Mouse (Mus musculus) embryonic fibroblast, embryonic 13.5 days (primary cell): ENCODE data around the gene Gm6760. TPM values are rescaled to one million over a fixed set of nuclear protein-coding genes. Genes with fewer than 3 reads are reported as not detected.

Experiments used
- H3K27ac ChIP-seq: 2 replicates; pipeline ENCODE4 v1.5.1; 2012; ENCODE audit warnings: low read length, control low read depth, inconsistent platforms; ENCODE audit not compliant: insufficient read depth
- H3K4me1 ChIP-seq: 2 replicates; pipeline ENCODE4 v1.6.1; 2011; ENCODE audit warnings: low read length; ENCODE audit not compliant: control insufficient read depth, insufficient read depth
- H3K4me3 ChIP-seq: 2 replicates; pipeline ENCODE4 v1.5.1; 2011; ENCODE audit warnings: mild to moderate bottlenecking, control low read depth, low read length; ENCODE audit not compliant: insufficient read depth
- CTCF ChIP-seq: IDR thresholded peaks from 2 replicates; pipeline ENCODE4 v1.5.1; 2011; ENCODE audit warnings: mild to moderate bottlenecking, control low read depth, low read length, moderate library complexity, borderline replicate concordance; ENCODE audit not compliant: insufficient read depth
- POLR2A ChIP-seq: IDR thresholded peaks from 2 replicates; pipeline ENCODE4 v1.6.1; 2011; ENCODE audit warnings: low read depth, mild to moderate bottlenecking, control low read depth, low read length, moderate library complexity
- polyA plus RNA-seq: library from polyadenylated mRNA; stranded (reverse); fragments of >200 nt; gene quantifications from 2 replicates; pipeline ENCODE4 v1.2.4, GENCODE M21; 2011; ENCODE audit warnings: low read depth; ENCODE audit not compliant: missing spikeins, insufficient read length

The Gm6760 gene
- polyA plus RNA-seq = not detected in 2 replicates

- Histone ChIP-seq H3K4me1 (no peaks in the 10 kb centered on the region), H3K4me3 (no peak within 1 kb of the TSS), H3K27ac (no peak within 1 kb of the TSS)
- TF ChIP-seq CTCF (no peak), POLR2A (no peak)
Measured at GRCm38 (mm10) chrX:64152098-64152497, at the start of gene Gm6760. TSS of gene Gm6760 (minus strand) at chrX:64152198.

- Histone ChIP-seq H3K27ac (no peak overlapping the region), H3K4me3 (no peak overlapping the region), H3K4me1 (no peaks in the 10 kb centered on the region)
- no peak for TF ChIP-seq CTCF
Measured at GRCm38 (mm10) chrX:64181246-64181645, 29.2 kb upstream of the Gm6760 start.

GRCm38 (mm10) chrX:64173248-64173647, 21.2 kb upstream of the Gm6760 start, which contains the start of gene 3830417A13Rik:
TSS of gene 3830417A13Rik (plus strand) at chrX:64173548.
- no peak for TF ChIP-seq POLR2A
- no peak for TF ChIP-seq CTCF
- no peak within 1 kb of the TSS for H3K4me3 ChIP-seq
- no peak within 1 kb of the TSS for H3K27ac ChIP-seq

More at GRCm38 (mm10) chrX:64173248-64173647, 21.2 kb upstream of the Gm6760 start, which contains the start of gene 3830417A13Rik:
- no peaks in the 10 kb centered on the region for H3K4me1 ChIP-seq

Other genes starting within 250 kb of the Gm6760 start
- not detected in 2 replicates for gene 3830417A13Rik, start 21.4 kb upstream of the Gm6760 start, polyA plus RNA-seq
- not detected in 2 replicates for gene Slitrk4, start 124.8 kb upstream of the Gm6760 start, polyA plus RNA-seq